Mouse (Mus musculus) olfactory bulb, adult 2 months (tissue): Measurements from ENCODE around the gene Klhl3.

ENCODE experiments used
- CTCF ChIP-seq: fragments of 200-500 bp; IDR thresholded peaks from 2 replicates; pipeline ENCODE4 v1.5.1; 2012; ENCODE audit warnings: low read depth, mild to moderate bottlenecking, low read length, moderate library complexity; ENCODE audit not compliant: insufficient read depth
- POLR2A ChIP-seq: fragments of 200-500 bp; IDR thresholded peaks from 2 replicates; pipeline ENCODE4 v1.6.1; 2012; ENCODE audit warnings: mild to moderate bottlenecking, low read depth, low read length, moderate library complexity; ENCODE audit not compliant: insufficient read depth

DNA sequence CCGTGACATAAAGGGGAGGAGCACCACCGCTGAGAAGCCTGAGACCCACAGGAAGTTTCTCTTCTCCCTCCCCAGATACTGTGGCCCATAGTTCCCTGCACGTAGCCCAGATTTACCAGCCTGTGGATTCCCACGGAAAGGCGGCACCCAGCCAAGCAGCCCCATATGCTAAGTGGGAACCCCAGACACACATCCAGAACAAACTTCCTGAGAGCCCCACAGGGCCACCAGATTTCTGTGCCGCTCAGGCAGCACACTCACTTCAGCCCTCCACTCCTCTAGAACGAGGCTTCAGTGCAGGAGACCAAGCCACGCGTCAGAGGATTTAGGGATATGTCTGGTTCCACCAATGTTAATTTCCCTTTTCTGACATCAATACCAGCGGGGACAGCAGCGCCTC is 130.5 kb downstream of the Klhl3 start:
- TF ChIP-seq CTCF: no peak
- TF ChIP-seq POLR2A: no peak
